Mouse (Mus musculus) erythroblast, adult 5-6 weeks (primary cell): ENCODE measurements around the gene Pcx. TPM values are rescaled to one million over a fixed set of nuclear protein-coding genes. Genes with fewer than 3 reads are reported as not detected.

Experiments used
- ATAC-seq: replicated peaks from 2 replicates; pipeline ENCODE4 v1.8.0; 2016; ENCODE audit warnings: moderate number of reproducible peaks, mild to moderate bottlenecking, moderate TSS enrichment, inconsistent platforms; ENCODE audit not compliant: poor library complexity, low FRiP score, severe bottlenecking
- total RNA-seq, 2 experiments: library from RNA; stranded (forward) in 1 of 2; stranded (reverse) in 1 of 2; fragments of 150-400 nt in 1 of 2; fragments of 200-764, 138-1000 nt in 1 of 2; gene quantifications; 2 replicates each; pipeline versions ENCODE4 v1.2.3 to v1.2.4; 2015 to 2017; ENCODE audit warnings: low replicate concordance in 2 of 2

The Pcx gene
- total RNA-seq, 2 experiments from 2014 or later, result 15.0 to 31.5 TPM

- no peak for ATAC-seq
Observed at GRCm38 (mm10) chr19:4495814-4496213, 14.5 kb upstream of the Pcx start.

GRCm38 (mm10) chr19:4496535-4497262, 13.6 kb upstream of the Pcx start:
- no peak for ATAC-seq

- peak; percentile 63 for ATAC-seq
Observed at GRCm38 (mm10) chr19:4497263-4497973, 12.9 kb upstream of the Pcx start.

DNA sequence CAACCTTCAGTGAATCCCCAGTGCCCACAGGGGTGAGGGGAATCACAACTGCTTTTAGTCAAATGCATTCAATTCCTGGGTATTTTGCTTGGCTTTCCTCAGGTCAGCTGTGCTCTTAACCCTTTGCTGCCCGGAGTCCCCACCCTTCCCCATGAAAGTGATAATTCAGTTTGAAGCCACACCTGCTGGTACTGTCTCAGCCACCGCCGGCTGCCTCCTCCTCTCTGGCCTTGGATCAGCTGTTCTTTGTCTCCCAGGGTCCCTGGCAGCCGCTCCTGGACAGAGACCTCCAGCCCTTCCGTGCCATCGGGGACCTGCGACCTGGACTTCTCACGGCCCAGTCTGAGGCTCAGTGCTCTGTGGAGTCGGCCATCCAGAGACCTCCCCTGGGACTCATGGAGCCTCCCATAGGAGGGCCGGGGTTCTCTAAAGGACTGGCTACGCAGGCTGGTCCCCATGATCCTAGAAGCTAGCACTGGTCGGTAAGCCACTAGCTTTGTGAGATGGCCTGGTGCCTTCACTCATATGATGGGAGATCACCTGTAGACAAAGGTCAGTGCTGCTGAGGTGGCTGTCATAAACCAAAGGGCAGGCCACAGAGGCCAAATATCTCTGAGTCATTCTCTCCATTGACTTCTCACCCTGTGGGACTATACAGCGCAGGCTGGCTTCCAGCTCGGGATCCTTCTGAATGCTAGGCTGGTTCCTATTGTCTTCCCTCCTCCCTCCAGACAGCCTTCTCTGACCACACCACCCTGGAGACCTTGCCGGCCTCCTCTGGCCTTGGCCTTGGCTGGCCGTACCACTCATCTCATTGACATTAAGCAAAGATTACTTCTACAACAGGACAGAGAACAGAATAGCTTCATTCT, 12.0 kb upstream of the Pcx start, which contains the start of gene 2010003K11Rik:
2010003K11Rik (minus strand) TSS at position 522 of the 872 bp plus-strand sequence.
- no peak for ATAC-seq

DNA sequence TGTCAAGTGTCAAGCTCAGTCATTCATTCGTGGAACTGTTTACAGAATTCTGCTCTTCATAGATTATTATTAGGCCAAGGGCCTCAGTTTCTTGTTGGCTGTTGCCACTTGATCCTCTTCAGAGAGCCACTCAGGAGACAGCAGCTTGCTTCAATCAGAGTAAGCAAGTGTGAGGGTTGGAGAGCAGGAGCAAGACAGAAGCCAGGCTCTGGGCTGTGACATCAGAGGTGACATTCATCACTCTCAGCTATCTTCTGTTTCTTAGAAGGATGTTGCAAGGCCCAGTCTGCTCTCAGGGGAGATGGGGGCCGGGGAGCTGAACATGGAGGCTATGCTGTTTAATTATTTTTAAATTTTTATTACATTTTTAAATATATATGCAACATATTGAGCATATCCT, 7.6 kb upstream of the Pcx start:
- no peak for ATAC-seq

GRCm38 (mm10) chr19:4504830-4505229, 5.4 kb upstream of the Pcx start:
- ATAC-seq, result no peak

DNA sequence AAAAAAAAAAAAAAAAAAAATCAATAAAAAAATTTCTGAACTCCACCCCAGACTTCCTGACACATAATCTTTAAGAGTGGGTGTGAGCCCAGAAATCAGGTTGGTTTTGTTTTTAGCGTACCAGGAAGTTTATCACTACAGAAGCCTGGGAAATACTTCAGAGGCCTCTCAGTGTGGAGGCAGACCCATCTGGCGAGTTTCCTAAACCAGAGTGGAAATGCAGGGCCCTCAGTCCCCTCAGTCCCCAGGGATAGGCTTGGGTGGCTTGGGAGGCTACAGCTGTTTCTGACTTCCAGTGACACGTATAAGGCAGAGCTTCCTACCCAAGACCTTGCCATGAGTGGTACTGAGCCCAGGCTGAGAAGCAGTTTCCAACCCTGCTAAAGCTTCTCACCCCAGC, 2.5 kb upstream of the Pcx start:
- no peak for ATAC-seq

- no peak for ATAC-seq
Observed at GRCm38 (mm10) chr19:4511116-4511841, 1.0 kb downstream of the Pcx start.

GRCm38 (mm10) chr19:4513236-4513858, 3.1 kb downstream of the Pcx start:
- no peak for ATAC-seq

- no peak for ATAC-seq
Observed at GRCm38 (mm10) chr19:4515746-4516145, 5.5 kb downstream of the Pcx start.

DNA sequence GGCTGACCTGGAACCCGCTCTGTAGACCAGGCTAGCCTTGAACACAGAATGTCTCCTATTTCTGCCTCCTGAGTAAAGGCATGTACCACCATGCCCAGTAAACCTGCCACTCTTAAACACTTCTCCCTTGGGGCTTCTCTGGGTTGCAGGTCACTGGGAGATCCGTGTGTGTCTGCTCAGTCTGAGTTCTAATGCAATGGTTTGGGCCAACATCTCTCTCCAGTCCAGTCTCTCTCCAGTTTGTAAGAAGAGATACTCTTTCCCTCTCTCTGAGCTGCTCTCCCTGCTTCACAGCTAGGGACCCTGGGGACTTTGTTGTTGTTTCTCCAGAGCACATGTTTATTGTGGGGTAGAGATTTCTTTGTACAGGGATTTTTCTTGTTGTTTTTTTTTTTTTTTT, 6.0 kb downstream of the Pcx start:
- no peak for ATAC-seq

GRCm38 (mm10) chr19:4517483-4517882, 7.2 kb downstream of the Pcx start:
- no peak for ATAC-seq

- no peak for ATAC-seq
Observed at GRCm38 (mm10) chr19:4521426-4522050, 11.3 kb downstream of the Pcx start.

GRCm38 (mm10) chr19:4534646-4535045, 24.4 kb downstream of the Pcx start:
- ATAC-seq, result no peak

DNA sequence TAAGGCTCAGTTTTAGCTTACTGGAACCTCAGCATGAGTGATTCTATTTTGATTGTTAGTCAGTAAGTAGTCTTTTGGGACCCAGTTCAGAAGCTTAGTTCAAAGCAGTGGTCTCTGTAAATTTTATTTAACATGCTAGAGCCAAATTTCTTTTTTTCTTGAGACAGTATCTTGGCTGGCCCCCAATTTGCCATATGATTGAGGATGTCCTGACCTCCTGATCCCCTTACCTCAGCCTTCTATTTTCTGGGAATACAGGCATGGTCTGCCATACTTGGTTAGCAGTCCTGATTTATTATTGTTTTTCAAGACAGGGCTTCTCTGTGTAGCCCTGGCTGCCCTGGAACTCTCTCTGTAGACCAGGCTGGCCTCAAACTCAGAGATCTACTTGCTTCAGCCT, 25.6 kb downstream of the Pcx start:
- no peak for ATAC-seq

DNA sequence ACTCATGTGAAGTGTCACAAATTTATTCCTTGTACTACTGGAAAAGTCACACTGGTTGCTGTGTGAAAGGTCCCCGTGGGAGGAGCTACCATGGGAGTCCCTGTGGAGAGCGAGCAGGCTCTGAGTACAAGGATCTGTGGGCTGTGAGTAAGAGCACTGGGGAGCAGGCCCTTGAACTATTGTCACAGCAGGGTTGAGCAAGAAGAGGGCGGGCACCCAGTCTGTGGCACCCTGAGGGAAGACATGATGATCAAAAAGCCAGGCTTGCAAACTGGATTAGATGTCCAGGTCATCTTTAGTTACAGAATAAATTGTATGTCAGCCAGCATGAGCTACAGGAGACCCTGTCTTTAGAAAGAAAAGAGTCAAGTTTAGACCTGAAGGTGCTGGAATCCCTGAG, 26.3 kb downstream of the Pcx start:
- ATAC-seq, result 0 out of 2 replicates have a peak, but pooled peaks have one; percentile 37

DNA sequence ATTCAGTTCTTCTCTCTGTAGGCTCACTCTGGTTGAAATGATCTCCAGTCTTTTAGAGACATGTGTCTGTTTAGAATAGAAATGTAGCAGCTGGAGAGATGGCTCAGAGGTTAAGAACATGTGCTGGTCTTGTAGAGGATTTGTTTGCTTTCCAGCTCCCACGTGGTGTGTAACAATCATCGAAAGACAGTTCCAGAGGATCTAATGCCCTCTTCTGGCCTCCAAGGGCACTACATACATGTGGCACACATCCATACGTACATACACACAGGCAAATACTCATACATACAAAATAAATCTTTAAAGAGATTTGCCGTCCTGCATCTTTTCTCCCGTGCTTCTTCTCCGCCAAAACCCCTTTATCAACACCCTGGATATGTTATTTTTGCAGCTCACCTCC, 30.0 kb downstream of the Pcx start:
- ATAC-seq, result no peak

DNA sequence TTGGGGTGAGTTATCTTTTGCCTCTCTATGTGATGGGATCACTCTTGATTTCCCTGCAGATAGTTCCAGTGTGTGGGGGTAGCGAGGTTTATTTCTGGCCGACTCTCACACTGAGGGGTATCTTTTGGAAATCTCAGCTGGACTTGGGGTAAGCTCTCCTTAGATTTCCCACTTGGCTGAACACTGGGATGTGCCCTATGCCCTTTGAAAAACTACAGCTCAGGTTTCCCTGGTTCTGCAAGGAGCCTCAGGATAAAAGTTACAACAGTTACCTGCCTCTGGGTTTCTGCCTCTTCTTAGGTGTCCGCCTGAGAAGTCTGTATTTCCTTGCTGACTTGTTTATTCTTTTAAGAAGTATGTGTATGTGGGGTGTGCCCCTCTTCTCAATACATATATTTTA, 30.7 kb downstream of the Pcx start:
- ATAC-seq, result no peak

DNA sequence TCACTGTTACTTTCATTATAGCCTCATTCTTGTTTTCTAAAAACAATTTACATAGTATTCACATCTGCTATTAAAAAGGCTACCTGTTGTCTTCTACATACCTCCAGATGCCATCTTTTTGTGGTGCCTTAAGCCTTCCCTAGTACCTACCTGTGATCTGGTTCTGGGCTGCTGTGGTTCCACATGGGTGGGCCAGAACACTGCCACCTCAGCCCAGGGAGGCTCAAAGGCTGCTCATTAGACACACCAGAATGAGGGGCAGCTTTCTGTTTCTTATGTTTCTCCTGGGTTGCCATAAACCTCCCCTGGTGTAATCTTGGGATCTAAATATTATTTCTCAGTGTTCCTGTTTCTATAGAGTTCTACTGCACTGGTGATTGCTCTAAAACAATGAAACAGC, 31.8 kb downstream of the Pcx start:
- ATAC-seq, result no peak
